Mouse (Mus musculus) C2C12 (cell line): ENCODE results near the gene Agap1. TPM values are rescaled to one million over a fixed set of nuclear protein-coding genes. Genes with fewer than 3 reads are reported as not detected.
A peak's percentile ranks its signal among the peaks of the same experiment; 100 is the strongest.

ENCODE experiments used
- H3K27me3 ChIP-seq: one replicate; pipeline ENCODE4 v1.6.1; 2011; ENCODE audit not compliant: control insufficient read depth, insufficient read depth, insufficient read length
- H3K36me3 ChIP-seq: one replicate; pipeline ENCODE4 v1.6.1; 2011; ENCODE audit not compliant: control insufficient read depth, insufficient read depth
- H3K4me3 ChIP-seq: one replicate; pipeline ENCODE4 v1.5.1; 2011; ENCODE audit warnings: mild to moderate bottlenecking, control low read depth; ENCODE audit not compliant: poor library complexity, insufficient read depth, severe bottlenecking
- H3K79me2 ChIP-seq: one replicate; pipeline ENCODE4 v1.6.1; 2011; ENCODE audit not compliant: control insufficient read depth, insufficient read depth
- H3K79me3 ChIP-seq: one replicate; pipeline ENCODE4 v1.6.1; 2011; ENCODE audit warnings: low read depth, control low read depth
- H3ac ChIP-seq: one replicate; pipeline ENCODE3; 2011; ENCODE audit warnings: low read depth; ENCODE audit not compliant: control insufficient read depth, insufficient read length
- CEBPB ChIP-seq: IDR thresholded peaks from one replicate; pipeline ENCODE4 v1.6.1; 2011; ENCODE audit warnings: low read depth, mild to moderate bottlenecking, control low read depth, moderate library complexity
- CTCF ChIP-seq: IDR thresholded peaks from one replicate; pipeline ENCODE4 v1.5.1; 2011; ENCODE audit not compliant: control insufficient read depth, insufficient read depth, insufficient read length
- FOSL1 ChIP-seq: IDR thresholded peaks from one replicate; pipeline ENCODE4 v1.8.0; 2011; ENCODE audit warnings: mild to moderate bottlenecking, low read length; ENCODE audit not compliant: poor library complexity, insufficient read depth, severe bottlenecking
- MAX ChIP-seq: IDR thresholded peaks from one replicate; pipeline ENCODE4 v1.6.1; 2011; ENCODE audit warnings: mild to moderate bottlenecking, control low read depth
- MYOD1 ChIP-seq: IDR thresholded peaks from one replicate; pipeline ENCODE4 v1.6.1; 2011; ENCODE audit warnings: low read depth; ENCODE audit not compliant: control insufficient read depth, insufficient read length
- MYOG ChIP-seq: IDR thresholded peaks from one replicate; pipeline ENCODE4 v1.6.1; 2011; ENCODE audit not compliant: control insufficient read depth, insufficient read length; ENCODE audit errors: extremely low read depth
- USF1 ChIP-seq: IDR thresholded peaks from one replicate; pipeline ENCODE4 v1.6.1; 2011; ENCODE audit warnings: low read depth, mild to moderate bottlenecking, control low read depth, moderate library complexity
- polyA plus RNA-seq: library from polyadenylated mRNA; unstranded; fragments of >200 nt; fragmentation: generic; extraction: Trizol; gene quantifications from one replicate; pipeline ENCODE4 v1.2.1, GENCODE M21; 2012; ENCODE audit warnings: missing spikeins

Gene Agap1
- polyA plus RNA-seq, 1 experiment = 14.0 TPM

GRCm38 (mm10) chr1:89770298-89770697, 315.7 kb downstream of the Agap1 start:
- Histone ChIP-seq H3K4me3 (no peak overlapping the region), H3K27me3 (no peaks in the 10 kb centered on the region), H3ac (no peak overlapping the region), H3K79me2 (no peaks in the 10 kb centered on the region), H3K79me3 (no peaks in the 10 kb centered on the region), H3K36me3 (no peaks in the 10 kb centered on the region)
- TF ChIP-seq USF1 (no peak), MAX (no peak), CTCF (no peak), CEBPB (no peak), MYOG (no peak), MYOD1 (no peak), FOSL1 (no peak)

- Histone ChIP-seq H3K79me3 (no peaks in the 10 kb centered on the region), H3K4me3 (no peak overlapping the region), H3K79me2 (no peaks in the 10 kb centered on the region), H3K36me3 (no peaks in the 10 kb centered on the region), H3K27me3 (no peaks in the 10 kb centered on the region), H3ac (no peak overlapping the region)
- TF ChIP-seq CTCF (no peak), USF1 (no peak), MAX (no peak), FOSL1 (no peak), MYOD1 (no peak), MYOG (no peak), CEBPB (no peak)
Measured at GRCm38 (mm10) chr1:89775750-89776149, 321.1 kb downstream of the Agap1 start.

- Histone ChIP-seq H3K27me3 (no peaks in the 10 kb centered on the region), H3K79me2 (no peaks in the 10 kb centered on the region), H3K79me3 (no peaks in the 10 kb centered on the region), H3ac (no peak overlapping the region), H3K36me3 (no peaks in the 10 kb centered on the region), H3K4me3 (no peak overlapping the region)
- TF ChIP-seq MYOD1 (no peak), MAX (no peak), FOSL1 (peak; percentile 2), CTCF (no peak), USF1 (no peak), MYOG (no peak), CEBPB (peak; percentile 57)
Measured at GRCm38 (mm10) chr1:89780675-89781074, 326.1 kb downstream of the Agap1 start.

GRCm38 (mm10) chr1:89781861-89782260, 327.3 kb downstream of the Agap1 start:
- H3ac ChIP-seq = no peak overlapping the region
- H3K27me3 ChIP-seq = no peaks in the 10 kb centered on the region
- no peaks in the 10 kb centered on the region for H3K79me3 ChIP-seq
- TF ChIP-seq CEBPB = no peak
- TF ChIP-seq MYOG = no peak
- TF ChIP-seq FOSL1 = no peak
- TF ChIP-seq MAX = no peak
- TF ChIP-seq MYOD1 = no peak
- no peak for TF ChIP-seq USF1
- no peak for TF ChIP-seq CTCF
- H3K79me2 ChIP-seq = no peaks in the 10 kb centered on the region
- H3K36me3 ChIP-seq = no peaks in the 10 kb centered on the region
- no peak overlapping the region for H3K4me3 ChIP-seq

GRCm38 (mm10) chr1:89786793-89787192, 332.2 kb downstream of the Agap1 start:
- H3K27me3 ChIP-seq = no peaks in the 10 kb centered on the region
- no peaks in the 10 kb centered on the region for H3K79me3 ChIP-seq
- no peak overlapping the region for H3ac ChIP-seq
- TF ChIP-seq MYOD1 (no peak), FOSL1 (no peak), MAX (no peak), CTCF (no peak), USF1 (no peak), MYOG (no peak), CEBPB (no peak)
- H3K79me2 ChIP-seq = no peaks in the 10 kb centered on the region
- H3K4me3 ChIP-seq = no peak overlapping the region
- peaks cover 8% of the 10 kb centered on the region for H3K36me3 ChIP-seq

- Histone ChIP-seq H3K79me2 (no peaks in the 10 kb centered on the region), H3K27me3 (no peaks in the 10 kb centered on the region), H3K79me3 (no peaks in the 10 kb centered on the region), H3K4me3 (no peak overlapping the region), H3ac (no peak overlapping the region), H3K36me3 (no peaks in the 10 kb centered on the region)
- TF ChIP-seq MYOG (no peak), FOSL1 (no peak), CTCF (no peak), MYOD1 (no peak), CEBPB (no peak), USF1 (no peak), MAX (no peak)
Measured at GRCm38 (mm10) chr1:89798724-89799123, 344.1 kb downstream of the Agap1 start.
